Mouse (Mus musculus) heart, embryonic 11.5 days (tissue): ENCODE measurements around the gene Kpna6. TPM values are rescaled to one million over a fixed set of nuclear protein-coding genes. Genes with fewer than 3 reads are reported as not detected.

Source experiments
- ATAC-seq: fragments of 200-750 bp; cut with Nextera tagmentation; replicated peaks from 2 replicates; pipeline ENCODE4 v1.8.0; 2017; ENCODE audit warnings: moderate library complexity; ENCODE audit not compliant: insufficient number of reproducible peaks, low FRiP score, low TSS enrichment
- H3K27ac ChIP-seq: fragments of 300-500 bp; sonication (generic); 2 replicates; pipeline ENCODE4 v1.5.1; 2014; ENCODE audit warnings: mild to moderate bottlenecking, low read depth, low read length
- H3K27me3 ChIP-seq: fragments of 300-500 bp; sonication (generic); 2 replicates; pipeline ENCODE4 v1.6.1; 2014; ENCODE audit warnings: mild to moderate bottlenecking, low read length, mixed read lengths; ENCODE audit not compliant: control insufficient read depth, insufficient read depth
- H3K36me3 ChIP-seq: fragments of 300-500 bp; sonication (generic); 2 replicates; pipeline ENCODE4 v1.6.1; 2014; ENCODE audit warnings: mild to moderate bottlenecking, low read length, moderate library complexity, mixed read lengths; ENCODE audit not compliant: control insufficient read depth, insufficient read depth
- H3K4me1 ChIP-seq: fragments of 300-500 bp; sonication (generic); 2 replicates; pipeline ENCODE4 v1.6.1; 2014; ENCODE audit warnings: low read length; ENCODE audit not compliant: control insufficient read depth, insufficient read depth
- H3K4me2 ChIP-seq: fragments of 300-500 bp; sonication (generic); 2 replicates; pipeline ENCODE4 v1.6.1; 2014; ENCODE audit warnings: mild to moderate bottlenecking, moderate library complexity
- H3K4me3 ChIP-seq: fragments of 300-500 bp; sonication (generic); 2 replicates; pipeline ENCODE4 v1.5.1; 2014; ENCODE audit warnings: low read depth, low read length
- H3K9ac ChIP-seq: fragments of 300-500 bp; sonication (generic); 2 replicates; pipeline ENCODE4 v1.6.1; 2014; ENCODE audit warnings: mild to moderate bottlenecking, low read depth, low read length, moderate library complexity
- H3K9me3 ChIP-seq: fragments of 300-500 bp; sonication (generic); replicated peaks from 2 replicates; pipeline ENCODE4 v1.6.1; 2016; ENCODE audit warnings: low read length; ENCODE audit not compliant: control insufficient read depth
- WGBS: fragments of 180-500 bp; shearing (Covaris S2); extraction: QIAGEN DNeasy Blood & Tissue Kit; methylation state at CpG from one replicate; pipeline ENCODE4 v1.1.7; 2014; ENCODE audit not compliant: insufficient replicate concordance; 5-methylcytosine and 5-hydroxymethylcytosine counted together
- polyA plus RNA-seq: library from polyadenylated mRNA; unstranded; fragments of >200 nt; fragmentation: Nextera tagmentation; extraction: Ambion mirVana; gene quantifications from 2 replicates; pipeline ENCODE4 v1.2.1, GENCODE M21; 2014

The Kpna6 gene
- polyA plus RNA-seq, 1 experiment from 2014 or later = 14.6 TPM

GRCm38 (mm10) chr4:129697191-129697590 is 24.6 kb upstream of the Kpna6 start:
- Histone ChIP-seq H3K4me2 (peak overlapping the region; percentile 72), H3K9me3 (no peaks in the 10 kb centered on the region), H3K4me3 (peak overlapping the region; percentile 81), H3K9ac (peak overlapping the region; percentile 77), H3K36me3 (peaks cover 13% of the 10 kb centered on the region), H3K27ac (peak overlapping the region; percentile 83; the same call in 1 of the 2 replicates), H3K4me1 (peaks cover 15% of the 10 kb centered on the region), H3K27me3 (no peaks in the 10 kb centered on the region)
- WGBS = 84% methylated on average over 7 of the region's 7 CpGs
- no peak for ATAC-seq

GRCm38 (mm10) chr4:129696158-129696985 is 23.8 kb upstream of the Kpna6 start, which contains the start of gene Tmem39b:
Gene Tmem39b (minus strand): TSS chr4:129696838.
- H3K27ac ChIP-seq = peak within 1 kb of the TSS; percentile 83
- peaks cover 10% of the 10 kb centered on the region; the same call in 1 of the 2 replicates for H3K36me3 ChIP-seq
- peaks cover 8% of the 10 kb centered on the region; the same call in 1 of the 2 replicates for H3K4me1 ChIP-seq
- peak within 1 kb of the TSS; percentile 77 for H3K9ac ChIP-seq
- peak within 1 kb of the TSS; percentile 81 for H3K4me3 ChIP-seq
- under 1% methylated on average over 57 of the region's 57 CpGs for WGBS
- peak; percentile 79 for ATAC-seq
- no peaks in the 10 kb centered on the region for H3K9me3 ChIP-seq
- H3K4me2 ChIP-seq = peak within 1 kb of the TSS; percentile 72
- no peaks in the 10 kb centered on the region for H3K27me3 ChIP-seq

- H3K36me3 ChIP-seq = peaks cover 12% of the 10 kb centered on the region
- no peaks in the 10 kb centered on the region for H3K9me3 ChIP-seq
- peak overlapping the region; percentile 72 for H3K4me2 ChIP-seq
- WGBS = 20% methylated on average over 6 of the region's 6 CpGs
- no peak for ATAC-seq
- no peaks in the 10 kb centered on the region for H3K27me3 ChIP-seq
- peak overlapping the region; percentile 77 for H3K9ac ChIP-seq
- H3K4me3 ChIP-seq = peak overlapping the region; percentile 81
- H3K27ac ChIP-seq = peak overlapping the region; percentile 83
- H3K4me1 ChIP-seq = peaks cover 8% of the 10 kb centered on the region; the same call in 1 of the 2 replicates
Observed at GRCm38 (mm10) chr4:129695815-129696157, 23.2 kb upstream of the Kpna6 start.

GRCm38 (mm10) chr4:129684531-129684930 is 12.0 kb upstream of the Kpna6 start:
- H3K9me3 ChIP-seq = no peaks in the 10 kb centered on the region
- H3K9ac ChIP-seq = no peak overlapping the region
- H3K4me1 ChIP-seq = no peaks in the 10 kb centered on the region
- no peak overlapping the region for H3K27ac ChIP-seq
- H3K4me2 ChIP-seq = no peak overlapping the region
- peaks cover 34% of the 10 kb centered on the region for H3K36me3 ChIP-seq
- no peak for ATAC-seq
- no peaks in the 10 kb centered on the region for H3K27me3 ChIP-seq
- H3K4me3 ChIP-seq = no peak overlapping the region
- WGBS = 93% methylated on average over 6 of the region's 6 CpGs

GRCm38 (mm10) chr4:129683901-129684493 is 11.4 kb upstream of the Kpna6 start:
- Histone ChIP-seq H3K27me3 (no peaks in the 10 kb centered on the region), H3K4me3 (no peak overlapping the region), H3K36me3 (peaks cover 31% of the 10 kb centered on the region), H3K4me2 (no peak overlapping the region), H3K9me3 (no peaks in the 10 kb centered on the region), H3K27ac (no peak overlapping the region), H3K4me1 (no peaks in the 10 kb centered on the region), H3K9ac (no peak overlapping the region)
- ATAC-seq = no peak
- WGBS = 87% methylated on average over 11 of the region's 11 CpGs

GRCm38 (mm10) chr4:129681837-129682236 is 9.3 kb upstream of the Kpna6 start:
- H3K9me3 ChIP-seq = no peaks in the 10 kb centered on the region
- WGBS = 92% methylated on average over 11 of the region's 11 CpGs

GRCm38 (mm10) chr4:129672878-129673449 is 397 bp upstream of the Kpna6 start:
- Histone ChIP-seq H3K9me3 (no peaks in the 10 kb centered on the region), H3K4me3 (peak overlapping the region; percentile 84), H3K4me2 (peak overlapping the region; percentile 84), H3K36me3 (peaks cover 7% of the 10 kb centered on the region; the same call in 1 of the 2 replicates), H3K4me1 (peaks cover 16% of the 10 kb centered on the region), H3K27me3 (no peaks in the 10 kb centered on the region), H3K27ac (peak overlapping the region; percentile 96), H3K9ac (peak overlapping the region; percentile 99)
- 5% methylated on average over 10 of the region's 10 CpGs for WGBS
- ATAC-seq = no peak

More at GRCm38 (mm10) chr4:129681837-129682236, 9.3 kb upstream of the Kpna6 start:
- Histone ChIP-seq H3K4me3 (no peak overlapping the region), H3K27me3 (no peaks in the 10 kb centered on the region), H3K4me1 (no peaks in the 10 kb centered on the region), H3K36me3 (peaks cover 29% of the 10 kb centered on the region), H3K27ac (no peak overlapping the region), H3K9ac (no peak overlapping the region), H3K4me2 (no peak overlapping the region)
- no peak for ATAC-seq

GRCm38 (mm10) chr4:129671491-129672082 is 980 bp downstream of the Kpna6 start:
- Histone ChIP-seq H3K4me1 (peaks cover 16% of the 10 kb centered on the region), H3K36me3 (peaks cover 10% of the 10 kb centered on the region), H3K4me2 (peak overlapping the region; percentile 84), H3K9me3 (no peaks in the 10 kb centered on the region), H3K27me3 (no peaks in the 10 kb centered on the region), H3K27ac (peak overlapping the region; percentile 96), H3K4me3 (peak overlapping the region; percentile 84), H3K9ac (peak overlapping the region; percentile 99)
- ATAC-seq = no peak; the same call in 1 of the 2 replicates
- WGBS = 7% methylated on average over 12 of the region's 12 CpGs
